12 mouse cellular contexts compared by ENCODE assay signal in the genomic region with DNA sequence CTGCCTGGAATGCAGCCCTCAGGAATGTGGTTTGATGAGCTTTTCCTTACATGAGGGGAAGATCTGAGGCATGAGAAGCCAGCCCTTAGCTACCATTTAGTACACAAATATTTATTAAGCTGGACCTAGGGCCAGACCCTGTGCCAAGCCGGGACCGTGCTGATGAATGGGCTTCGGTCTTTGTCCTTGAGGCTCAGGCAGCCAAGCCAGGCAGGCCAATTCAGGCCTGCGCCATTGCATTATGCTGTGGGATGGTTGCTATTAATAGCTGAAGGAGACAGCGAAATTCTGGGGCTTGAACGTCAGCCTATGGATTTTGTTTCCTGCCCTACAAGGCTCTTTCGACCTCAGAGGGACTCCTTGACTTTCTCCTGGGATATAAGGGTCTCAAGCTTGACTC. TPM values are rescaled to one million over a fixed set of nuclear protein-coding genes. Genes with fewer than 3 reads are reported as not detected.
DNase-seq lines count a peak whose midpoint lies in the region; ATAC-seq and TF ChIP-seq lines count a peak whose summit lies in the region.
"Had no signal": no experiment of that assay in that cellular context is flagged by ENCODE, and none has a peak within 500 bp of the region (broad histone marks: within the 10 kb centered on the region; RNA-seq: fewer than 3 reads in every experiment).

No protein-coding gene starts in this region.

- ATAC-seq in stomach, postnatal 0 days (ENCODE audit: low FRiP score, low TSS enrichment), result no peak; the same call in 1 of the 2 replicates
- no peak for ATAC-seq in forebrain, embryonic 13.5 days
- ATAC-seq: forebrain, embryonic 15.5 days; midbrain, embryonic 15.5 days had no signal

- 57% methylated on average over 7 of the region's 7 CpGs for WGBS in heart, embryonic 10.5 days
- WGBS in stomach, postnatal 0 days, result 29% methylated on average over 7 of the region's 7 CpGs
- WGBS in forebrain, embryonic 13.5 days, result 88% methylated on average over 7 of the region's 7 CpGs

- peaks cover 41% of the 10 kb centered on the region for H3K4me1 ChIP-seq in heart, embryonic 10.5 days
- H3K4me1 ChIP-seq in stomach, postnatal 0 days (replicated peaks; ENCODE audit: control insufficient read depth, insufficient read depth), result peaks cover 10% of the 10 kb centered on the region
- no peaks in the 10 kb centered on the region for H3K4me1 ChIP-seq in forebrain, embryonic 13.5 days
- H3K4me1 ChIP-seq: midbrain, embryonic 15.5 days had no signal

- H3K27ac ChIP-seq in heart, embryonic 10.5 days, result peak overlapping the region; percentile 90
- peak overlapping the region; percentile 91 for H3K27ac ChIP-seq in stomach, postnatal 0 days (replicated peaks)
- H3K27ac ChIP-seq in forebrain, embryonic 13.5 days, result no peak overlapping the region
- H3K27ac ChIP-seq: forebrain, embryonic 15.5 days; hindbrain, embryonic 13.5 days; midbrain, embryonic 15.5 days had no signal

- intact Hi-C loops in heart, postnatal 36 days (cut with DNase I), result no loop called here
- intact Hi-C loops in heart, postnatal 10 days (cut with DNase I), result no loop called here
- intact Hi-C loops in left cerebral cortex, postnatal 25 days (cut with DNase I), result no loop called here

- no peaks in the 10 kb centered on the region for H3K9me3 ChIP-seq in heart, embryonic 10.5 days
- no peaks in the 10 kb centered on the region for H3K9me3 ChIP-seq in stomach, postnatal 0 days (ENCODE audit: control insufficient read depth, low read length)
- H3K9me3 ChIP-seq in forebrain, embryonic 13.5 days (replicated peaks), result no peaks in the 10 kb centered on the region
- H3K9me3 ChIP-seq: forebrain, embryonic 15.5 days; hindbrain, embryonic 13.5 days; midbrain, embryonic 15.5 days had no signal

- peak; percentile 31 for TF ChIP-seq EP300 in stomach, postnatal 0 days (optimal IDR thresholded peaks at IDR 0.05)

- peaks cover 70% of the 10 kb centered on the region for H3K36me3 ChIP-seq in heart, embryonic 10.5 days
- peaks cover 3% of the 10 kb centered on the region; the same call in 1 of the 2 replicates for H3K36me3 ChIP-seq in stomach, postnatal 0 days (ENCODE audit: control insufficient read depth, insufficient read depth, low read length)
- peaks cover 70% of the 10 kb centered on the region for H3K36me3 ChIP-seq in forebrain, embryonic 13.5 days (ENCODE audit: poor library complexity, severe bottlenecking)

- no peaks in the 10 kb centered on the region for H3K27me3 ChIP-seq in heart, embryonic 10.5 days (ENCODE audit: insufficient read depth, poor library complexity, severe bottlenecking)
- H3K27me3 ChIP-seq in stomach, postnatal 0 days (ENCODE audit: control insufficient read depth, insufficient read depth, low read length), result no peaks in the 10 kb centered on the region
- H3K27me3 ChIP-seq in forebrain, embryonic 13.5 days, result no peaks in the 10 kb centered on the region
- H3K27me3 ChIP-seq: forebrain, embryonic 15.5 days; hindbrain, embryonic 13.5 days; midbrain, embryonic 15.5 days had no signal

- TF ChIP-seq CTCF in stomach, postnatal 0 days (IDR thresholded peaks at IDR 0.05; ENCODE audit: low read depth), result no peak

- no peak overlapping the region for H3K4me3 ChIP-seq in heart, embryonic 10.5 days
- H3K4me3 ChIP-seq in stomach, postnatal 0 days (ENCODE audit: low read depth, low read length), result no peak overlapping the region
- H3K4me3 ChIP-seq in forebrain, embryonic 13.5 days, result no peak overlapping the region
- H3K4me3 ChIP-seq: forebrain, embryonic 15.5 days; hindbrain, embryonic 13.5 days; midbrain, embryonic 15.5 days had no signal

- H3K4me2 ChIP-seq in stomach, postnatal 0 days (replicated peaks; ENCODE audit: low read depth), result no peak overlapping the region
- no peak overlapping the region for H3K4me2 ChIP-seq in forebrain, embryonic 13.5 days
- H3K4me2 ChIP-seq: forebrain, embryonic 15.5 days; hindbrain, embryonic 13.5 days; midbrain, embryonic 15.5 days had no signal

- no peak for DNase-seq in heart, embryonic 10.5 days (ENCODE audit: low spot score)
- no peak for DNase-seq in heart, postnatal 36 days
- peak; percentile 38 for DNase-seq in ovary, postnatal 36 days (ENCODE audit: low spot score)
- no peak for DNase-seq in ovary, postnatal 14 days (ENCODE audit: low spot score)
- peak; percentile 55 to 59 for DNase-seq in heart, postnatal 10 days
- no peak for DNase-seq in stomach, postnatal 0 days (ENCODE audit: low spot score)
- no peak for DNase-seq in left cerebral cortex, postnatal 25 days (ENCODE audit: low spot score in 2 of 2)
- DNase-seq: thymus, postnatal 36 days had no signal

- H3K9ac ChIP-seq in stomach, postnatal 0 days (ENCODE audit: low read length), result no peak overlapping the region
- no peak overlapping the region for H3K9ac ChIP-seq in forebrain, embryonic 13.5 days
- H3K9ac ChIP-seq: forebrain, embryonic 15.5 days; hindbrain, embryonic 13.5 days; midbrain, embryonic 15.5 days had no signal

RNA-seq across cellular contexts. Expression of a gene that starts 49.4 kb away (rescaled TPM):
- polyA plus RNA-seq in heart, embryonic 10.5 days (2016; fragmentation: Nextera tagmentation; extraction: Ambion mirVana), result 28.8 and 31.5 TPM in 2 replicates
- 100 to 1,000 TPM in 1 of 2 experiments, 10 to 100 TPM in 1; 49.6 to 105 TPM for total RNA-seq in heart, postnatal 36 days (2021)
- total RNA-seq in heart, postnatal 10 days (2021), result 100 to 1,000 TPM in 1 of 2 experiments, 10 to 100 TPM in 1; 60.1 to 100 TPM
- 27.7 and 33.1 TPM in 2 replicates for polyA plus RNA-seq in stomach, postnatal 0 days (2015; fragmentation: Nextera tagmentation; extraction: Ambion mirVana)
- polyA plus RNA-seq in forebrain, embryonic 13.5 days (2015; fragmentation: Nextera tagmentation; extraction: Ambion mirVana), result 39.4 and 40.2 TPM in 2 replicates
- total RNA-seq in left cerebral cortex, postnatal 25 days (2021), result 10 to 100 TPM; 32.7 to 47.7 TPM

RNA-seq across cellular contexts. Expression of a gene that starts 50.0 kb away (rescaled TPM):
- 130 and 150 TPM in 2 replicates for polyA plus RNA-seq in heart, embryonic 10.5 days (2016; fragmentation: Nextera tagmentation; extraction: Ambion mirVana)
- total RNA-seq in heart, postnatal 36 days (2021), result 10 to 100 TPM; 47.5 to 56.2 TPM
- total RNA-seq in heart, postnatal 10 days (2021), result 10 to 100 TPM; 84.4 to 87.8 TPM
- polyA plus RNA-seq in stomach, postnatal 0 days (2015; fragmentation: Nextera tagmentation; extraction: Ambion mirVana), result 64.2 and 65.5 TPM in 2 replicates
- 95.9 and 109 TPM in 2 replicates for polyA plus RNA-seq in forebrain, embryonic 13.5 days (2015; fragmentation: Nextera tagmentation; extraction: Ambion mirVana)
- 100 to 1,000 TPM; 163 to 168 TPM for total RNA-seq in left cerebral cortex, postnatal 25 days (2021)

RNA-seq across cellular contexts. Expression of a gene that starts 51.7 kb away (rescaled TPM):
- 189 and 213 TPM in 2 replicates for polyA plus RNA-seq in heart, embryonic 10.5 days (2016; fragmentation: Nextera tagmentation; extraction: Ambion mirVana)
- 10 to 100 TPM; 58.6 to 68.7 TPM for total RNA-seq in heart, postnatal 36 days (2021)
- total RNA-seq in heart, postnatal 10 days (2021), result 10 to 100 TPM; 87.1 to 87.8 TPM
- polyA plus RNA-seq in stomach, postnatal 0 days (2015; fragmentation: Nextera tagmentation; extraction: Ambion mirVana), result 334 and 340 TPM in 2 replicates
- polyA plus RNA-seq in forebrain, embryonic 13.5 days (2015; fragmentation: Nextera tagmentation; extraction: Ambion mirVana), result 139 and 144 TPM in 2 replicates
- 10 to 100 TPM; 40.7 to 41.7 TPM for total RNA-seq in left cerebral cortex, postnatal 25 days (2021)

Comparison
In these comparisons a context has a peak if more than half of its experiments do, and no peak if none do; other contexts are left out.
1. DNase-seq: peak in ovary, postnatal 36 days (single experiment) and heart, postnatal 10 days (2 of 2); none in heart, embryonic 10.5 days (single experiment), heart, postnatal 36 days (0 of 2), ovary, postnatal 14 days (single experiment), stomach, postnatal 0 days (single experiment) and left cerebral cortex, postnatal 25 days (0 of 2).